Mouse (Mus musculus): ENCODE measurements around the gene Abcf2.
"Not testable (repeated sequence)": the region's sequence is repeated elsewhere in the genome, so short reads cannot be mapped to it uniquely, and the experiment has no call there.

Gene Abcf2

DNA sequence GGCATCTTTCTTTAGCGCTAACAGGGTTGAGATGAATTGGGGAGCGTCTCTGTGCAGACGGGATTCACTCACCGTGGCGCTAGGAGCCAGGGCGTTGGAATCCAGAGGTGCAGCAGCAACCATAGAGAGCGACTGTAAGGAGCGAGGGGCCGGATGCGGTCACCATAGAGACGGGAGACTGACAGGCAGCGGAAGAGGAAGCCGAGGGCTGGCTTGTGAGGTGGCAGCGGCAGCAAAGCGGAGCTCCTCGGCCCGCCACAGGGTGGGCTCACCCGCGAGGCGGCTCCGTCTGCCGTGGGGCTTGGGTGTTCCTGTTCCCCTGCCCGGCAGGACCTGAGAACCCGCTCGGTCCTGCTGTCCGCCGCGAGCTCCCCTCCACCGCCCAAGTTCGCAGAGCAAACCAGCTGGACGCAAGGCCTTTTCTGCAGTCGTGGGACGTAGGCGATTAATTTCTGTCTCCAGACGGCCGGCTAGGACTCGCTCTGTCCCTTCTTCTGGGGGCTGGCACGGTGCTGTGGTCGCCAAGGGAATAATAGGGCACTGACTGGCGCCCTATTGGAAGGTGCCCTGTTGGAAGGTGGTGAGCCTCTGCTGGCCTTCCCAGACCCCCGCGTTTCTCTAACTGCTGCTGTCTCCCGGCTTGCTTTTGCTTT, 9.4 kb upstream of the Abcf2 start, which contains the start of gene Chpf2:
Gene Chpf2, plus strand, starts transcription at position 195 of the 653 bp plus-strand sequence.
- peak; percentile 89 for DNase-seq (ENCODE audit: low read depth, low spot score)

- no peak for DNase-seq (ENCODE audit: low read depth, low spot score)
Observed at GRCm38 (mm10) chr5:24586106-24586505, 8.8 kb upstream of the Abcf2 start.

DNA sequence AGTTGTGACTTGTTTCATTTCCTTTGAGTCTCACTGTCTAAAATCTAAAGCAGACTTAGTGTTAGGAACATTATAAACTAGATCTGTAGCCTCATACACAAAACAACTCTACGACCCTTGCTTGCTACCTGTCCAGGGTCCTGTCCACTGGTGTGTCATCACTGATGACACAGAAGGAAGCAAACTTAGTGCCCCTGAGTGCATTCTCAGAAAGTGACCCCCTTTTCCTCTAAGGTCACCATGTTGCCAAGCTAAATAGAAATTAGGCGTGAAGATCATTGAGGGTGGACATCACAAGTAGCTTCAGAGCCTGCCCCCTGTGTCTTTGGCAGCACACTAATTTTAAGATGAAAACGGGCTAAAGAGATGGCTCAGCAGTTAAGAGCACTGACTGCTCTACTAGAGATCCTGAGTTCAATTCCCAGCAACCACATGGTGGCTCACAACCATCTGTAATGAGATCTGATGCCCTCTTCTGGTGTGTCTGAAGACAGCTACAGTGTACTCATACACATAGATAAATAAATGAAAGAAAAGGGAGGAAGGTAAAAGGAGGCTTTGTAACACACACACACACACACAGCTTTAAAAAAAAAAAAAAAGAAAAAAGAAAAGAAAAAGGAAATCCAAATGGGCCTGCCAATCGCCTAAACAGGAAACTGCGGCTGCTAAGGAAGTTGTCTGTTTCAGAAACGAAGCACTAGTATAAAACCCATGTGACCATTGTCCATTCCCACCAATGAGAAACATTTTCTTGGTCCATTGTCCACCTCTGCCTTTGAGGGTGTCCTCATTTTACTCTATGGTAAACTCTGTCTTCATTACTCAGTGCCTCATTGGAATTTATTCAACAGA, 1.1 kb upstream of the Abcf2 start:
- no peak for DNase-seq (ENCODE audit: low read depth, low spot score)

DNA sequence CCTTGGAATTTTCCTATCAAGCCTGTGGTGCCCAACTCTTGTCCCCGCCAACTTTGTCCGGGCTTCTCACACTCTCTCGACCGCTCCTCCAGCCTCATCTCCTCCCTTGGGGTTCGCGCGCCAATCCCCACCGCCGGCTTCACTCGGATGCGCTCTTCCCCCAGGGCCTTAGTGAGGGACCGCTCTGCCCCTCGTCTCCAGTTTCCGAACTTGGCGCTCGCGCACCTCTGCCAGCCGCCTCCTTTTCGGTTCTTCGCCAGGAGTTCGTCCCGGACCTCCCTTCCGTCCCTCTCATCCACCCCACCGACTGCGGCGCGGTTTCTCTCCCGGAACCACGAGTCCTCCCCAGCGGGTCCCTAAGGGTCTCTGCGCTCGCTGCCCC, 475 bp downstream of the Abcf2 start:
- no peak for DNase-seq (ENCODE audit: low read depth, low spot score)

DNA sequence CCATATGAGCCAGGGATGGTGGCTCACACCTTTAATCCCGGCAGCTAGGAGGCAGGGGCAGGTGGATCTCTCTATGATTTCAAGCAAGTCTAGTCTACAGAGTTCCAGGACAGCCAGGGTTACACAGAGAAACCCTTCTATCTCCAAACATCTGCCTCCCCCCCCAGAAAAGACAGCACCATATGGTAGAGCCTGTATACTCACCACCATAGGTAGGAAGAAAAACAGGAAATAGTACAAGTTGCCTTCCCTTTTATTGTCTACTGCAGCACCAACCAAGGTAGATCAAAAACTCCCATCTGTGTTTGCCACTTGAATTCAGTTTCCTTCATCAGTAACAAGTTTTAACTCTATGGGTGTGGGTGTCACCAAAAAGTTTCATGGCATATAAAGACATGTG, 1.3 kb downstream of the Abcf2 start:
- DNase-seq (ENCODE audit: low read depth, low spot score) = peak; percentile 16

DNA sequence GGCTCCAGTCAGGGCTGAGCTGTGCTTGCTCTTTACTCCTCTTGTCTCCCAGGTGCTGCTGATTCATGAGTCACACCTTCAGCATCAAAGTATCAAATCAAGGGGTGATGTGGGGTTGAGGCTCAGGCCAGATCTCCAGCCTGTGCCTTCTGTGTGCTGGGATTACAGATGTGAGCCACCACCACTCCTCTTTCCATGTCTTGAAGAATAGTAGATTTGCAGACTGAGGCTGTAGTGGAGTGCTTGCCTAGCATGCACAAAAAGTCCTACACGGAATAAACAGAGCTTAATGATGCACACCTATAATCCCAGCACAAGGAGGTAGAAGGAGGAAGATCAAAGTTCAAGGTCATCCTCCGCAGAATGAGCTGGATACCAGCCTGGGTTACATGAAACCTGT, 20.6 kb downstream of the Abcf2 start, which contains the start of gene 4931409K22Rik:
Gene 4931409K22Rik, minus strand, starts transcription at position 101 of the 400 bp plus-strand sequence.
- no peak for DNase-seq (ENCODE audit: low read depth, low spot score)

DNA sequence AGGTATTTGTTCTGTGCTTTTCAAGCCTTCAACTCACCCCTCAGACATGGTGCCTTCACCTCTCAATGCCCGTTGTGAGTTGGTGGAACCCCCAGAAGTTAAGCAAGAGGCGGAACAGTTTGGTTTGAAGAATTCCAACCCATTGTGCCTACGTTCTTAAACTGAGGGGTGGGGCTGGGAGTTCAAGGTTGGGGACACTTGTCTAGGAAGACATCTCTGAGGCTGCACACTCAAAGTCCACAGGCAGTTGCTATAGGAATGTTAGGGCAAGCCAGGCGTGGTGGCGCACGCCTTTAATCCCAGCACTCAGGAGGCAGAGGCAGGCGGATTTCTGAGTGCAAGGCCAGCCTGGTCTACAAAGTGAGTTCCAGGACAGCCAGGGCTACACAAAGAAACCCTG, 21.9 kb downstream of the Abcf2 start:
- DNase-seq (ENCODE audit: low read depth, low spot score) = not testable (repeated sequence)

- DNase-seq (ENCODE audit: low read depth, low spot score) = no peak
Observed at GRCm38 (mm10) chr5:24553621-24554244, 23.5 kb downstream of the Abcf2 start.

GRCm38 (mm10) chr5:24551317-24551688, 26.0 kb downstream of the Abcf2 start:
- DNase-seq (ENCODE audit: low read depth, low spot score) = no peak

DNA sequence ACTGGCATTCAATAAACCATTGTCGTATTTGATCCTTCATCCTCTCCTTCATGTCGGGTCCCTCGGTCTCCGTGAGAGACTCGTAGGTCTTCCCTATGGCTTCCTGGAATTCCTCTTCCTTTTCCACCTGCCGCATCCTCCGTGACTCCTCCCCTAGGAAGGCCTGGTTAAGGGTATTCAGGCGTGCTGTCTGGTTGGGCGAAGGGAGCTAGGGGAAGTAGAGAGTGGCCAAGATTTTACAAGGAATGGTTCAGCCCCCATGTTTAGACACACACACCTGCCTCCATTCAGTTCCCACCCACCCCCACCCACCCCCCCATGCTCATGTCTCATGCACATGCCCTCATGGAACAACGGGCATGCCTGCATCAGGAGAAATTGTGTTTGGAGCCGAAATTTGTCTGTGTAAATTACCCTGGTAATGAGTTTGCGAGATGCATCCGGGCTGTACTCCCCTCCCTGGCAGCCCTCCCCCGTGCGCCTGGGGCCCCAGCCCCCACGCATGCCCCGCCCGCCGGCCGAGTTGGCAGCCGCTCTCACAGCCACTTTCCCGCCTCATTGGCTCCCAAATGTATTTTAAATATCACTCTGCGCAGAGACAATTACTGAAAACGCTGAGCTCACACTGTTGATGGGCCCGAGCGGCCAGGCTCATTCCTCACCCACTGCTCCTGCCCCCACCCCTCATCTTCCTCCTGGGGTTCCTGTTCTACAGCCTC, 26.5 kb downstream of the Abcf2 start:
- DNase-seq (ENCODE audit: low read depth, low spot score) = no peak

GRCm38 (mm10) chr5:24542643-24543042, 34.6 kb downstream of the Abcf2 start:
- no peak for DNase-seq (ENCODE audit: low read depth, low spot score)

GRCm38 (mm10) chr5:24541144-24541569, 36.1 kb downstream of the Abcf2 start:
- DNase-seq (ENCODE audit: low read depth, low spot score) = no peak

DNA sequence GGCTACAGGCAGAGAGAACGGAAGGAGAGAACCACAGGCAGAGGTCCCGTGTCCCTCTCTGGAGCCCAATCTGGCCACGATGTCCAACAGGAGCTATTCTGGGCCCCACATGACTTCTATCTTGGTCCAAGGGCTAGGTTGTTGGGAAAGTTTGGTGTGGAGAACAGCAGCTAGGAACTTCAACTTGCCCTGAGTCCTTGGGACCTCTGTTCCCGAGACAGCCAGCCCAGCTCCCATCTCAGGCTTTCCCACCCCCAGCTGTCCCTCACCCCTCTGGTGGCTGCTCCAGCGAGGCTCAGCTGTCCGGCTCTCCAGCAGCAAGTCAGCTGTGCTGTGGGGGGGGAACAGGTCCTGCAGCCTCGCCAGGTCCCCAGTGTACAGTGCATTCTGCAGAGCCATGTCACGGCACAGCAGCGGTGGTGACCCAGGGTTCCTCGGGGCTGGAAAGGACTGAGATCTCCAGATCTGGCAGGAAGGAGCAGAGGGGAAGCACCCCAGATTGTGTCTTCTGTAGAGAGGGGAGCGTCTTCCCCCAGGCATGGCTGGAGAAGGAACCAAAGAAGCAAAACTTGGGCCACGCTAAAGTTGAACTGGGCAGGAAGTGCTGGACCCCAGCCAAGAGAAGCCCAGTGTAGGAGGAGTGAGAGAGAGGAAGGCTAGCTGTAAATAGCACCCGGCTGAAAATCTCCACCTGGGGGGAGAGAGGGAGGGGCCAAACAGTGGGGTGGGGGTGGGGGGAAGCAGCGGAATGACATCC, 36.7 kb downstream of the Abcf2 start, which contains the start of gene Asb10:
Gene Asb10, minus strand, starts transcription at position 592 of the 757 bp plus-strand sequence.
- DNase-seq (ENCODE audit: low read depth, low spot score) = no peak

DNA sequence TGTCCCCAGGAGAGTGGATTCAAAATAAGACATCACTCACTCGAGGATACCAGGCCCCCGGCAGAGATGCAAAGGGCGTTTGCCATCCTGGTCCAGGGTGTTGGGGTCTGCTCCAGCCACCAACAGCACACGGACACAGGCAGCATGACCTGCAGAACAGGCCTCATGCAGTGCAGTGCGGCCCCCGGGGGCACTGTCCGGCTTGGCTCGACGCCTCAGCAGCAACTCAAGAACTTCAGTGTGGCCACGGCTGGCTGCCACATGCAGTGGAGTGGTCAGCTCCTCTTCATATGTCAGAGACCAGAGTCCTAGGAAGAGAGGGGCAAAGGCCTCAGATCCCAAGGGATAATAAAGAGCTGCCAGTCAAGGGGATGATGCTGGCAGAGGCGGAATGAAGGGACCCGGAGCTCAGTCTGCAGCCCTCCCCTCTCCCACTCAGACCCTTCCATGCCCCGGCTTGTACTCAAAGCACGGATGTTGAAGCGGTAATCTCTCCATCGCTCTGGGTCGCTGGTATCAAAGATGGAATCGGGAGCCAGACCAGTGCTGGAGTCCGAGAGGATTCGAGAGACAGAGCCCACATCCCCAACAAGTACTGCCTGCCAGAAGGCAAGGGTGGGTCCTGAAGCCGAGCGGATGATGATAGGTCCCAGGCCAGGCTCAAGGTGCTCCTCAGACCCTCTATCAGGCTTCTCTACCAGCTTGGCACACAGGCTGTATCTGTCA, 37.5 kb downstream of the Abcf2 start:
- DNase-seq (ENCODE audit: low read depth, low spot score) = no peak

- no peak for DNase-seq (ENCODE audit: low read depth, low spot score)
Observed at GRCm38 (mm10) chr5:24537618-24538017, 39.6 kb downstream of the Abcf2 start.

GRCm38 (mm10) chr5:24536511-24536910, 40.8 kb downstream of the Abcf2 start:
- no peak for DNase-seq (ENCODE audit: low read depth, low spot score)

GRCm38 (mm10) chr5:24535731-24536130, 41.5 kb downstream of the Abcf2 start:
- no peak for DNase-seq (ENCODE audit: low read depth, low spot score)

- no peak for DNase-seq (ENCODE audit: low read depth, low spot score)
Observed at GRCm38 (mm10) chr5:24534292-24534691, 43.0 kb downstream of the Abcf2 start.

DNA sequence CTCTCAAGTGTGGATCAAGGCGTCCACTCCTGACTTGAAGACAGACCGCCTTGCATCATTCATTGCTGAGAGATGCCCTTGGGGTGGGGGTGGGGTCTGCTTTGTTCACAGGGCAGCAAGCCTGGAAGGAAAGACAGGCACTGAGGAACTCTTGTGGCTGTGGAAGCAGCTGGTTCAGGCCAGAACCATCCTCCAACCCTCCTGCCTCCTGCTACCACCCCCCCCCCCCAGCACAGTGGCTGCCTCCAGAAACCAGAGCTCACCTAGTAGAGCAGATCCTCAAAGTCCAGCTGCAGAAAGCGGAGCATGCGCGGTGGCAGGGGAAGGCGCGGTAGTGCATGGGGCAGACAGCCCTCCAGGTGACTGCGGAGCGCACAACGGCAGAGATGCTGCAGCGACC, 43.9 kb downstream of the Abcf2 start:
- no peak for DNase-seq (ENCODE audit: low read depth, low spot score)

DNA sequence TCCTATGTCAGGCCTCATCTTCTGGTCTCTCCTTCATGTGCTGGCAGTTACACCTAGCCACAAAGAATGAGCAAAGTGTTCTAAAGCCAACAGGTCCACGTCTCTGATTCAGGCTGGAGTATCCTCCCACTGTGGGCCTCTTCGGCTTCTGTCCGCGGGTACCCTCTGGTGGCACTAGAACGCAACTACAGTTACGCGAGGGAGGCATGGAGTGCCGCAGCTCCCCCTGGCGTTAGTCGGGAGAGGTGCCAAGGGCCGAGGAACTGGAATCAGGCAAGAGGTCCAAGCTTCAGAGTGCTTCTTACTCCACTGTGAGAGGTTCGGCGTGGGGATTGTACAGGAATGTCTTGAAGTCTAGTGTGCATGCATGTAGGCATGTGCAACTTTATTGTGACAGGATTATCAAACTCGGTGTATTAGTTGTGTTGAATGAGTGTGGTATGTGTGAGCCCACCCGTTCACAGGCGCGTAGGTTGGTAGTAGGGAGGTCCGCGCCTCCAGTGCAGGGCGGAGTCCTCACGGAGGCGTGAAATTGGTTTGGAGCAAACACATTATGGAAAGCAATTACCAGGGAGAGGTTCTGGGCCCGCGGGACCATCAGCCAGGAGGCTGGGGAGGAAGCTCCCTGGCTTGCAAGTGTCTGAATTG, 47.1 kb downstream of the Abcf2 start:
- peak; percentile 83 for DNase-seq (ENCODE audit: low read depth, low spot score)
